Mouse (Mus musculus) MEL (cell line): ENCODE data around the gene Syne4. TPM values are rescaled to one million over a fixed set of nuclear protein-coding genes. Genes with fewer than 3 reads are reported as not detected.

Experiments used
- DNase-seq: peaks from one replicate; pipeline ENCODE4 v3.0.0; 2011; ENCODE audit warnings: low read depth, low spot score
- H3K27ac ChIP-seq: 2 replicates; pipeline ENCODE4 v1.5.1; 2012; ENCODE audit warnings: low read depth, mild to moderate bottlenecking, control low read depth, low read length, moderate library complexity; ENCODE audit not compliant: control insufficient read depth
- H3K27me3 ChIP-seq, 2 experiments: fragments of 150-350 bp in 1 of 2; sonication (generic) in 1 of 2; 2 replicates each; pipeline ENCODE4 v1.6.1; 2012; ENCODE audit warnings: low read length in 2 of 2, mild to moderate bottlenecking in 2 of 2, improper control_type of control experiment in 1 of 2, moderate library complexity in 1 of 2; ENCODE audit not compliant: insufficient read depth in 2 of 2, control insufficient read depth in 1 of 2
- H3K36me3 ChIP-seq, 2 experiments: 2 replicates each; pipeline ENCODE4 v1.6.1; 2012 to 2014; ENCODE audit warnings: low read length in 2 of 2, improper control_type of control experiment in 1 of 2, inconsistent platforms in 1 of 2, mild to moderate bottlenecking in 1 of 2; ENCODE audit not compliant: insufficient read depth in 2 of 2, control insufficient read depth in 1 of 2
- H3K4me1 ChIP-seq, 2 experiments: fragments of 150-350 bp in 1 of 2; sonication (generic) in 1 of 2; 2 replicates each; pipeline ENCODE4 v1.6.1; 2012; ENCODE audit warnings: low read length in 2 of 2, improper control_type of control experiment in 1 of 2, mild to moderate bottlenecking in 1 of 2; ENCODE audit not compliant: insufficient read depth in 2 of 2, control insufficient read depth in 1 of 2
- H3K4me3 ChIP-seq, 2 experiments: fragments of 150-350 bp in 1 of 2; sonication (generic) in 1 of 2; 2 replicates each; pipeline ENCODE4 v1.5.1; 2012; ENCODE audit warnings: low read depth in 2 of 2, low read length in 2 of 2, mild to moderate bottlenecking in 2 of 2, moderate library complexity in 2 of 2, control low read depth in 1 of 2, improper control_type of control experiment in 1 of 2; ENCODE audit not compliant: control insufficient read depth in 1 of 2, insufficient read depth in 1 of 2
- H3K79me2 ChIP-seq: 2 replicates; pipeline ENCODE4 v1.6.1; 2012; ENCODE audit warnings: mild to moderate bottlenecking, low read length, moderate library complexity; ENCODE audit not compliant: control insufficient read depth, poor library complexity, insufficient read depth
- H3K9ac ChIP-seq: 2 replicates; pipeline ENCODE4 v1.6.1; 2012; ENCODE audit warnings: low read depth, mild to moderate bottlenecking, control low read depth, low read length, moderate library complexity; ENCODE audit not compliant: control insufficient read depth, poor library complexity, severe bottlenecking
- H3K9me3 ChIP-seq: fragments of 150-350 bp; sonication (generic); replicated peaks from 2 replicates; pipeline ENCODE4 v1.6.1; 2012; ENCODE audit warnings: mild to moderate bottlenecking, low read length, improper control_type of control experiment, moderate library complexity; ENCODE audit not compliant: insufficient read depth
- BHLHE40 ChIP-seq: IDR thresholded peaks from 2 replicates; pipeline ENCODE4 v1.6.1; 2012; ENCODE audit warnings: low read depth, mild to moderate bottlenecking, inconsistent platforms, low read length, improper control_type of control experiment, borderline replicate concordance
- CHD1 ChIP-seq: IDR thresholded peaks from 2 replicates; pipeline ENCODE4 v1.6.1; 2012; ENCODE audit warnings: low read depth, mild to moderate bottlenecking, inconsistent platforms, low read length, improper control_type of control experiment
- CTCF ChIP-seq, 3 experiments: IDR thresholded peaks in 2 of 3; conservative IDR thresholded peaks in 1 of 3; 2 replicates each; pipeline ENCODE4 v1.5.1; 2011 to 2012; ENCODE audit warnings: low read length in 3 of 3, low read depth in 2 of 3, mild to moderate bottlenecking in 2 of 3, improper control_type of control experiment in 1 of 3, inconsistent platforms in 1 of 3, mixed read lengths in 1 of 3, moderate library complexity in 1 of 3; ENCODE audit not compliant: control insufficient read depth in 1 of 3, insufficient read depth in 1 of 3, poor library complexity in 1 of 3, severe bottlenecking in 1 of 3
- E2F4 ChIP-seq: IDR thresholded peaks from 2 replicates; pipeline ENCODE4 v1.6.1; 2011; ENCODE audit warnings: low read depth, low read length, improper control_type of control experiment, borderline replicate concordance
- ETS1 ChIP-seq: IDR thresholded peaks from 2 replicates; pipeline ENCODE4 v1.6.1; 2012; ENCODE audit warnings: low read depth, mild to moderate bottlenecking, inconsistent platforms, low read length, improper control_type of control experiment, moderate library complexity
- GATA1 ChIP-seq: IDR thresholded peaks from 2 replicates; pipeline ENCODE4 v1.6.1; 2011; ENCODE audit warnings: low read depth, low read length, improper control_type of control experiment
- HCFC1 ChIP-seq: IDR thresholded peaks from 2 replicates; pipeline ENCODE4 v1.6.1; 2012; ENCODE audit warnings: low read depth, mild to moderate bottlenecking, inconsistent platforms, low read length, improper control_type of control experiment, moderate library complexity
- JUND ChIP-seq: IDR thresholded peaks from 2 replicates; pipeline ENCODE4 v1.6.1; 2011; ENCODE audit warnings: low read depth, mild to moderate bottlenecking, improper control_type of control experiment, low read length
- KAT2A ChIP-seq: conservative IDR thresholded peaks from 2 replicates; pipeline ENCODE4 v1.6.1; 2012; ENCODE audit warnings: low read depth, low read length, improper control_type of control experiment, inconsistent platforms
- MAFK ChIP-seq: IDR thresholded peaks from 2 replicates; pipeline ENCODE4 v1.6.1; 2011; ENCODE audit warnings: low read depth, mild to moderate bottlenecking, low read length, improper control_type of control experiment, borderline replicate concordance
- MAX ChIP-seq: IDR thresholded peaks from 2 replicates; pipeline ENCODE4 v1.6.1; 2011; ENCODE audit warnings: low read length, improper control_type of control experiment
- MYB ChIP-seq: IDR thresholded peaks from 2 replicates; pipeline ENCODE4 v1.6.1; 2011; ENCODE audit warnings: mild to moderate bottlenecking, low read depth, low read length, improper control_type of control experiment
- MYC ChIP-seq: IDR thresholded peaks from 2 replicates; pipeline ENCODE4 v1.6.1; 2011; ENCODE audit warnings: low read depth, mild to moderate bottlenecking, low read length, improper control_type of control experiment, moderate library complexity
- POLR2AphosphoS2 ChIP-seq: IDR thresholded peaks from 2 replicates; pipeline ENCODE4 v1.6.1; 2011; ENCODE audit warnings: low read length, improper control_type of control experiment
- RAD21 ChIP-seq: IDR thresholded peaks from 2 replicates; pipeline ENCODE4 v1.6.1; 2011; ENCODE audit warnings: mild to moderate bottlenecking, low read depth, low read length, improper control_type of control experiment
- RCOR1 ChIP-seq: IDR thresholded peaks from 2 replicates; pipeline ENCODE4 v1.6.1; 2012; ENCODE audit warnings: low read depth, mild to moderate bottlenecking, inconsistent platforms, low read length, improper control_type of control experiment
- SMC3 ChIP-seq: IDR thresholded peaks from 2 replicates; pipeline ENCODE4 v1.6.1; 2011; ENCODE audit warnings: low read depth, low read length, improper control_type of control experiment
- UBTF ChIP-seq: IDR thresholded peaks from 2 replicates; pipeline ENCODE4 v1.6.1; 2012; ENCODE audit warnings: low read depth, mild to moderate bottlenecking, inconsistent platforms, low read length, improper control_type of control experiment, moderate library complexity, borderline replicate concordance; ENCODE audit not compliant: insufficient read depth
- USF1 ChIP-seq: IDR thresholded peaks from 2 replicates; pipeline ENCODE4 v1.6.1; 2014; ENCODE audit warnings: low read depth, mild to moderate bottlenecking, inconsistent platforms, low read length, improper control_type of control experiment, moderate library complexity
- USF2 ChIP-seq, 2 experiments: IDR thresholded peaks; 2 replicates each; pipeline ENCODE4 v1.6.1; 2011 to 2012; ENCODE audit warnings: improper control_type of control experiment in 2 of 2, low read length in 2 of 2, borderline replicate concordance in 1 of 2, inconsistent platforms in 1 of 2, low read depth in 1 of 2, mild to moderate bottlenecking in 1 of 2; ENCODE audit not compliant: insufficient read depth in 1 of 2
- ZC3H11A ChIP-seq: IDR thresholded peaks from 2 replicates; pipeline ENCODE4 v1.6.1; 2012; ENCODE audit warnings: low read depth, mild to moderate bottlenecking, inconsistent platforms, low read length, improper control_type of control experiment
- ZKSCAN1 ChIP-seq: IDR thresholded peaks from 2 replicates; pipeline ENCODE4 v1.6.1; 2012; ENCODE audit warnings: low read depth, mild to moderate bottlenecking, inconsistent platforms, low read length, improper control_type of control experiment, moderate library complexity
- ZMIZ1 ChIP-seq: IDR thresholded peaks from 2 replicates; pipeline ENCODE4 v1.6.1; 2012; ENCODE audit warnings: low read depth, mild to moderate bottlenecking, inconsistent platforms, low read length, improper control_type of control experiment, moderate library complexity
- polyA plus RNA-seq, 2 experiments: library from polyadenylated mRNA; stranded (reverse) in 1 of 2; unstranded in 1 of 2; fragments of >175 nt in 1 of 2; fragments of >200 nt in 1 of 2; gene quantifications; 2 replicates each; pipeline versions ENCODE4 v1.2.1 to v1.2.4; 2012; ENCODE audit warnings: low replicate concordance in 2 of 2, low read depth in 1 of 2; ENCODE audit not compliant: insufficient read length in 2 of 2, insufficient read depth in 1 of 2, missing spikeins in 1 of 2
- total RNA-seq: library from RNA; depleted of rRNA; stranded (reverse); fragments of 300-350 nt; gene quantifications from 2 replicates; pipeline ENCODE4 v1.2.3, GENCODE M21; 2012

Gene Syne4
- total and polyA plus RNA-seq, 3 experiments: 0.31 to 0.82 TPM; not detected in 1

GRCm38 (mm10) chr7:30334563-30334962 lies 20.0 kb downstream of the Syne4 start:
- H3K4me3 ChIP-seq: no peak overlapping the region
- no peaks in the 10 kb centered on the region for H3K9me3 ChIP-seq
- TF ChIP-seq MYC (no peak), MAFK (no peak), GATA1 (no peak), ZC3H11A (no peak), POLR2AphosphoS2 (no peak), USF1 (no peak), RCOR1 (no peak), KAT2A (no peak), ZMIZ1 (no peak), SMC3 (no peak), MYB (no peak), CTCF (IDR thresholded peaks at IDR 0.05 in 2 of 3, conservative IDR thresholded peaks at IDR 0.05 in 1 of 3; ENCODE audit: control insufficient read depth in 1 of 3, insufficient read depth in 1 of 3, low read depth in 2 of 3, low read length in 3 of 3, poor library complexity in 1 of 3, severe bottlenecking in 1 of 3) (no peak), ETS1 (no peak), E2F4 (no peak), UBTF (no peak), RAD21 (no peak), USF2 (IDR thresholded peaks at IDR 0.05; ENCODE audit: borderline replicate concordance in 1 of 2, insufficient read depth in 1 of 2, low read depth in 1 of 2, low read length in 2 of 2) (no peak)
- TF ChIP-seq, all 39 proteins: peak for 0
- H3K36me3 ChIP-seq: peaks cover 0 to 11% of the 10 kb centered on the region in 2 experiments; a peak in 2 of 4 replicates
- H3K27me3 ChIP-seq: no peaks in the 10 kb centered on the region; a peak in 1 of 4 replicates
- H3K27ac ChIP-seq: no peak overlapping the region
- peaks cover 4 to 19% of the 10 kb centered on the region in 2 experiments; a peak in 3 of 4 replicates for H3K4me1 ChIP-seq
- H3K79me2 ChIP-seq: no peaks in the 10 kb centered on the region
- no peak for DNase-seq
- H3K9ac ChIP-seq: no peak overlapping the region

DNA sequence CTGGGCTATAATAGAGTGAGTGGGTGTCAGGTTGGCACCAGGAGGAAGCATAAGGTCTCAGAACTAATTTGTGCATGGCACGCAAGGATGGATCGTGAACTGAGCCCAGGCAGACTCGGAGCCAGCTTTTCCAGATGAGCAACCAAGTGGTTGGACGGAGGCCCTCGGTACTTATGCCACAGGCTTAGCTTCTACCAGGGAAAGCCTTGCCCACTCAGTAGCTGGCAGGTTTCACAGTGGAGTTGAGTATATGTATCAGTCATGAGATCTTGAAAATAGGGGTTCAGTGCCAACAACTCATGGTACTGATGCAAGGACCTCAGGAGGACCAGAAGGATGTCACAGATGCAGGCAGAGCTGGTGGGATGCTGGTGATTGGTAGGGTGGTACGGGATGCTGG lies 21.1 kb downstream of the Syne4 start:
- no peaks in the 10 kb centered on the region for H3K27me3 ChIP-seq
- H3K79me2 ChIP-seq: no peaks in the 10 kb centered on the region
- TF ChIP-seq MAX (no peak), BHLHE40 (no peak), ZKSCAN1 (no peak), JUND (no peak), HCFC1 (no peak), CHD1 (no peak), POLR2AphosphoS2 (no peak), USF1 (no peak)
- TF ChIP-seq, all 39 proteins: peak for 0

More for the DNA sequence above, 21.1 kb downstream of the Syne4 start:
- Histone ChIP-seq H3K9ac (no peak overlapping the region), H3K4me1 (peaks cover 4 to 19% of the 10 kb centered on the region in 2 experiments; a peak in 3 of 4 replicates), H3K27ac (no peak overlapping the region), H3K4me3 (no peak overlapping the region), H3K36me3 (peaks cover 0 to 11% of the 10 kb centered on the region in 2 experiments; a peak in 2 of 4 replicates), H3K9me3 (no peaks in the 10 kb centered on the region)
- no peak for DNase-seq
